Mouse (Mus musculus) small intestine, adult 2 months (tissue): ENCODE data around the gene Alox15. TPM values are rescaled to one million over a fixed set of nuclear protein-coding genes. Genes with fewer than 3 reads are reported as not detected.
A peak's percentile ranks its signal among the peaks of the same experiment; 100 is the strongest.

Experiments
- H3K27ac ChIP-seq: fragments of 200-500 bp; 2 replicates; pipeline ENCODE4 v1.5.1; 2012; ENCODE audit warnings: low read depth, low read length, control low read depth, inconsistent platforms; ENCODE audit not compliant: insufficient read depth
- H3K27me3 ChIP-seq: fragments of 200-500 bp; 2 replicates; pipeline ENCODE4 v1.6.1; 2012; ENCODE audit warnings: mild to moderate bottlenecking, moderate library complexity, low read length, inconsistent platforms; ENCODE audit not compliant: control insufficient read depth, insufficient read depth
- H3K36me3 ChIP-seq: fragments of 200-500 bp; 2 replicates; pipeline ENCODE4 v1.6.1; 2012; ENCODE audit warnings: mild to moderate bottlenecking, low read length, control low read depth, inconsistent platforms; ENCODE audit not compliant: control insufficient read depth, insufficient read depth
- H3K4me1 ChIP-seq: fragments of 200-500 bp; 2 replicates; pipeline ENCODE4 v1.6.1; 2012; ENCODE audit warnings: low read length, inconsistent platforms, mixed read lengths; ENCODE audit not compliant: control insufficient read depth, insufficient read depth, insufficient read length
- H3K4me3 ChIP-seq: fragments of 200-500 bp; 2 replicates; pipeline ENCODE4 v1.5.1; 2012; ENCODE audit warnings: low read depth, mild to moderate bottlenecking, control low read depth, inconsistent platforms, low read length, moderate library complexity
- CTCF ChIP-seq: fragments of 200-500 bp; IDR thresholded peaks from 2 replicates; pipeline ENCODE4 v1.5.1; 2012; ENCODE audit warnings: low read depth, mild to moderate bottlenecking, control low read depth, inconsistent platforms, low read length, moderate library complexity, mixed read lengths; ENCODE audit not compliant: insufficient replicate concordance, insufficient read length; ENCODE audit errors: extremely low read depth
- POLR2A ChIP-seq: fragments of 200-500 bp; IDR thresholded peaks from 2 replicates; pipeline ENCODE4 v1.6.1; 2012; ENCODE audit warnings: low read depth, mild to moderate bottlenecking, control low read depth, inconsistent platforms, low read length, moderate library complexity
- WGBS: fragments of 180-500 bp; shearing (Covaris S2); methylation state at CpG from one replicate; pipeline ENCODE4 v1.1.7; 2018; 5-methylcytosine and 5-hydroxymethylcytosine counted together
- polyA plus RNA-seq: library from polyadenylated mRNA; depleted of rRNA; stranded (reverse); fragments of >200 nt; gene quantifications from 2 replicates; pipeline ENCODE4 v1.2.3, GENCODE M21; 2012

Alox15 gene
- polyA plus RNA-seq, 1 experiment: 3.2 TPM

DNA sequence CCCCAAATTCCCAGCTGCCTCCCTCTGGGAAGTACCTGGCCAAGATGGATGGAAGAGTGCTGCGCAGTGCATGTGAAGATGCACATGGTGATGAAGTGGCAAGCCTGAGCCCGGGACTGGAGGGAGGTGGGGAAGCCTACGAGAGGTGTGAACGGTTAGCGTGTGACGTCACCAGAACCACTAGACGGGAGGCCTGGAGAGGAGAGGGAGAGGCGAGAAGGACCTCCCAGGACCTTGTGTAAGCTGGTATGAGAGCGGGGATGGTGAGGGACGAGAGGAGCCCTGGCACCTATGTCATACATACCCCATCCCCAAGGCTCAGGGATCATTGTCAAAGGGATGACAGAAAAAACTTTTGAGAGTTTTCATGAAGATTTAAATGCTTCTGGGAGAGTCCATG, 6.8 kb downstream of the Alox15 start:
- Histone ChIP-seq H3K4me3 (no peak overlapping the region), H3K27ac (no peak overlapping the region), H3K36me3 (no peaks in the 10 kb centered on the region), H3K4me1 (no peaks in the 10 kb centered on the region), H3K27me3 (no peaks in the 10 kb centered on the region; the same call in 1 of the 2 replicates)
- WGBS: 78% methylated on average over 10 of the region's 10 CpGs
- TF ChIP-seq POLR2A: no peak
- no peak for TF ChIP-seq CTCF

DNA sequence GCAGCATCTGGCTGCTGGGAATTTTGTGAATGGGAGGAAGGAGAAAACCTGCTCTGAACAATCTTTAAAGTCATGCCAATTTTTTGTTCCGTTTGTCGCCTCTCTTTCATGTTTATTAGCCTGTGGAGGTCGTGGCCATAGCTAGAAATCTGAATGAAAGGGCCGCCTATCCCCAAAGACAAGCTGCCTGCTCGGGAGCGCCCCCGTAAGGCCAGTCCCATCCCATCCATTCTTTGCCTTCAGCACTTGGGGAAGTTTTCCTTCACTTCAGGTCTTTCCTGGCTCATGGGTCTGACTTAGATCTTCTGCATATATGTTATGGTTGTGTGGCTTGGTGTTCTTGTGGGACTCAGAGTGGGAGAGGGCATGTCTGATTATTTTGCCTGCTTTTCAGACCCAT, 12.3 kb downstream of the Alox15 start:
- no peaks in the 10 kb centered on the region for H3K4me1 ChIP-seq
- H3K27me3 ChIP-seq: no peaks in the 10 kb centered on the region
- H3K4me3 ChIP-seq: no peak overlapping the region
- no peak overlapping the region for H3K27ac ChIP-seq
- WGBS: 38% methylated on average over 7 of the region's 7 CpGs
- no peaks in the 10 kb centered on the region for H3K36me3 ChIP-seq
- TF ChIP-seq CTCF: no peak
- TF ChIP-seq POLR2A: no peak

DNA sequence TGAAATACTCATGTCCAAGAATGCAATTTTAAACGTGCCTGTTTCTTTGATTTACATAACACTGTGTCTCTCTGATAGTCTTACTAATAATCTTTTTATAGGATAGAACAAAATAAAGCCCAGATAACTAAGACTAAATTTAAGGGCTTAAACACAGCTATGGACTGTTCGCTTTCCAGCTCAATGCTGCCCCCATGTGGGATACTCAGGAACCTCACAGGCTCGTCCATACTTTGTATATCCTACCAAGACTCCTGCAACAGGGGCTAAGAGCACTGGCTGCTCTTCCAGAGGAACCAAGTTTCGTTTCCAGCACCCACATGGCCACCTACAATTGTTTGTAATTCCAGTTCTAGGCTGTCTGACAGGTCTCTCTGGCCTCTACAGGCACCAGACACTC, 17.4 kb downstream of the Alox15 start:
- Histone ChIP-seq H3K27ac (no peak overlapping the region), H3K36me3 (no peaks in the 10 kb centered on the region), H3K4me3 (no peak overlapping the region), H3K27me3 (no peaks in the 10 kb centered on the region), H3K4me1 (no peaks in the 10 kb centered on the region)
- WGBS: 34% methylated on average over 4 of the region's 4 CpGs
- TF ChIP-seq CTCF (peak; percentile 52; the same call in 1 of the 2 replicates), POLR2A (no peak)

DNA sequence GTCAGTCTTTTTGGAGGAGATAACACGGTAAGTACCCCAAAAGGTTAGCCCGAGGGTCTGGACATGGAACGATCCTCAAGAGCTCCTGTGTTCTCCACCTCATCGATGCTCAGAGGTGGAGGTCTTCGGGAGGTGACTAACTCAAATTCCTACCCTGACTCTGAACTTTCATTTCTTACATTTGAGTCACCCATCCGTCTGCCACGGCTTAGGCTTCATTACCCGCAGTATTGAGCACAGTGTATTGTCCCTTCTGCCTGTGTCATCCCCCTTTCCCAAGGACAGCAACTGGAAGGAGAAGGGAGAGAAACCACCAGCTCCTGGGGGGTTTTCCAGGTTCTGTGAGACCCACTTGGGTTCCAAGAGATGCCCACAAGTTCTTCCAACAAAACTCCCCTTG, 27.1 kb downstream of the Alox15 start:
- 88% methylated on average over 8 of the region's 8 CpGs for WGBS
- TF ChIP-seq POLR2A: no peak
- no peak for TF ChIP-seq CTCF

DNA sequence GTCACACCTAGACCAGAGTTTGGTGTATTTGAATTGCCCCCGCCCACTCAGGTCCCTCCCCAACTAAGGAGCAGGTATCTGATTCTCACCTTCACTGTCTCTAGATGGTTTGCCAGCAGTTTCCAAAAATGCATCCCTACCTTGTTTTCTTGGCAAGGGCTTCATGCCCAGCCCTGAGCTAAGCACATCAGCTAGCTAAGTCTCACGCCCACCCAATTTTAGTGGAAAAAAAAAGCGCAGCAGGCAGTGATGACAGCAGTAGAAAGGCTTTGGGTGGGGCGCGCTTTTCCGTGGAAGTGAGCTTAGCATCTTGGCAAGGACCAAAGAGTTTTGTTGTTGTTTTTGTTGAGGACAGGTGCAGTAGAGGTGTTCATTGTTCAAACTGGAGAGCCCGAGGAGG, 29.3 kb downstream of the Alox15 start, which contains the start of gene Alox12e:
Gene Alox12e, minus strand, starts transcription at position 101 of the 400 bp plus-strand sequence.
- no peaks in the 10 kb centered on the region for H3K36me3 ChIP-seq
- no peaks in the 10 kb centered on the region for H3K4me1 ChIP-seq
- H3K27me3 ChIP-seq: peaks cover 26% of the 10 kb centered on the region
- TF ChIP-seq CTCF (no peak), POLR2A (no peak)
- WGBS: 18% methylated on average over 7 of the region's 7 CpGs
- no peak within 1 kb of the TSS for H3K27ac ChIP-seq
- peak within 1 kb of the TSS; percentile 2; the same call in 1 of the 2 replicates for H3K4me3 ChIP-seq

More for the DNA sequence above, 27.1 kb downstream of the Alox15 start:
- Histone ChIP-seq H3K27me3 (peaks cover 23% of the 10 kb centered on the region), H3K4me1 (no peaks in the 10 kb centered on the region), H3K36me3 (no peaks in the 10 kb centered on the region), H3K4me3 (no peak overlapping the region), H3K27ac (no peak overlapping the region)

DNA sequence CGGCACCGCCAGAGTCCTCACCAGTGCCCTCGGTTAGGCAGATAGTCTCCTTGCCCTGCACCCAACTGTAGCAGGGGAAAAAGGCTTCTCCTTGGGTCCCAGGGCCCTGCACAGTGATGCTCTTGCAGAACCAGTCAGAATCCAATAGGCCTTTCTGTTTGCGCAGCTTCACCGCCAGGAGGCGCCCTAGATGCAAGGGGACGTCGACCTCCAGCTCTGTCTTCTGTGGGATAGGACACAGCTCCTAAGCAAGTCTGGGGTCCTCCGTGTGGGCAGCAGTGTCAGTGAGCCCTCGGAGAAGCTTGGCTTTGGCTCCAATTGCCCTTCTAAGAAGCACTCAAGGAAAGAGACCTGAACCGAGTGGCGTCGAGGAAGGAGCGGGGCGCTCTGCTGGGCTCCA, 30.2 kb downstream of the Alox15 start:
- H3K4me3 ChIP-seq: peak overlapping the region; percentile 2; the same call in 1 of the 2 replicates
- no peaks in the 10 kb centered on the region for H3K36me3 ChIP-seq
- no peaks in the 10 kb centered on the region for H3K4me1 ChIP-seq
- TF ChIP-seq CTCF (peak; percentile 78; the same call in 1 of the 2 replicates), POLR2A (no peak)
- peaks cover 26% of the 10 kb centered on the region for H3K27me3 ChIP-seq
- H3K27ac ChIP-seq: no peak overlapping the region
- 4% methylated on average over 15 of the region's 15 CpGs for WGBS

DNA sequence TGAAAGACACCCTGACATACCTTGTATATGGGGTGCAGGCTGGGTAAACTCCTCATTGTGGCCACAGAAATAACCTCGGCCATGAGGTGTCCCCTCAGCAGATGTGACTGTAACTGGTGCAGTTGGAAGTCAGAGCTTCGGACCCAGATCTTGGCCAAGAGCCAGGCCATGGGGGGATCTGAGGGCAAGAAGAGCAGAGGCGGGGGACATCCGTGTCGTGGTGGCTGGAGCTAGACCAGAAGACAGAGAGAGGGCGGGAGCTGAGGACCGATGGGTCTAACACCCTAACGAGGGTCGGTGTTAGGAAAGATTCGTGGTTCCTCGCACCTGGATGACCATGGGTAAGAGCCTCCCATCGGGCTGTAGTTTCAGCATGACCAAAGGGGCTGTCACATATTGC, 32.2 kb downstream of the Alox15 start:
- no peaks in the 10 kb centered on the region for H3K36me3 ChIP-seq
- peaks cover 26% of the 10 kb centered on the region for H3K27me3 ChIP-seq
- H3K4me3 ChIP-seq: no peak overlapping the region
- no peaks in the 10 kb centered on the region for H3K4me1 ChIP-seq
- 68% methylated on average over 12 of the region's 12 CpGs for WGBS
- TF ChIP-seq CTCF (no peak), POLR2A (no peak)
- H3K27ac ChIP-seq: no peak overlapping the region

DNA sequence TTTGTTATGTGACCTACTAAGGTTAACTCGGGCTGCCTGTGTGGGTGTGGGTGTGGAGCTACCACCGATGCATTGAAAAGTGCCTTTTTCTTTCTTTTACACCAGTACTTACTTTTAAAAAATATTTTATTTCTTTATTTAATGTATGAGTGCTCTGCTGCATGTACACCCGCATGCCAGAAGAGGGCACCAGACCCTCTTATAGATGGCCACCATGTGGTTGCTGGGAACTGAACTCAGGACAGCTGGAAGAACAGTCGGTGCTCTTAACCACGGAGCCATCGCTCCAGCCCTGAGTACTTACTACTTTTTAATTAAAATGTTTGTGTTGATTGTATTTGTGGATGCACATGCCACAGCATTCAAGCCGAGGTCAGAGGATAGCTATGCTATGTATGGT, 38.0 kb downstream of the Alox15 start:
- Histone ChIP-seq H3K4me1 (no peaks in the 10 kb centered on the region), H3K36me3 (no peaks in the 10 kb centered on the region), H3K27me3 (no peaks in the 10 kb centered on the region; the same call in 1 of the 2 replicates), H3K4me3 (no peak overlapping the region), H3K27ac (no peak overlapping the region)
- WGBS: 31% methylated on average over 7 of the region's 7 CpGs
- TF ChIP-seq CTCF (peak; percentile 61; the same call in 1 of the 2 replicates), POLR2A (no peak)
